Mouse (Mus musculus): Measurements from ENCODE around the gene Il16. TPM values are rescaled to one million over a fixed set of nuclear protein-coding genes. Genes with fewer than 3 reads are reported as not detected.
A peak's percentile ranks its signal among the peaks of the same experiment; 100 is the strongest.

Il16 gene
- polyA plus RNA-seq, 1 experiment from 2014 or later: 6.8 TPM

DNA sequence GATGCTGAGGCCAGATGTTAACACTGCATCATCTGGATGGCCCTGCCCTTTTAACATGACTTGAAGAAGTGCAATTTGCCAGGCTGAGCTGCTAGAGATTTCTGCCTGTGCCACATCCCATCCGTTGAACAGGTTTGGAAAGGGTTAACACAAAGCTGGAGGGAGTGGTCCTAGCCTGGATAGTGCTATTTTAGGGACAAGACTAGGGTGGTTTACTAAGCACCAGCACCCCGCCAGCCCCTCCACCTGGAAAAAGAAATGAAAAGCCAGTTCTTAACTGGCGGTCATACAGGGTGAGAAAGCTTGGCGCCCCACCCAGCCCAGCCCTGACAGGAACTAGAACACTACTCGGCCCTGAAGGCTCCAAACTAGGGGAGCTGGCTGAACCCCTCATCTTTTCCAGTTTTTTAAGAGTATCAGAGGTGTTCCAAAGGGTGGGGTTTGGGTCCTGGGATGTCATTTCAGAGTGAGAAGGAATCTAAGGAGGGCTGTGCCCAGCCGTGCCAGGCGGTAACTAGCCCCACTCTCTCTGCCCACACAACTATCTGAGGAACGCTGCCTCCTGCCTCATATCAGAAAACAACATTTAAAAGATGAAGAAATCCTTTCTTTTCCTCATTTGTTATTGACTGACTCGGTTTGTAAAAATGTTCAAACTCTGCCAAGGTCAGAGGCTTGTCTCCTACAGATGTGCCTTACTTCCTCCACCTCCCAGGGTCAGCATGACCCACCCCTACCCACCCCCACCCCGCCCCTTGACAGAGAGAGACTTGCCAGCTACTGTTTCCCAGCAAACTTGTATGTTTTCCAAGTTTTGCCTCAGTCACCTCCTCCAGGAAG, 6.7 kb downstream of the Il16 start:
- Histone ChIP-seq H3K4me1 (ENCODE audit: control insufficient read depth, insufficient read depth, low read length) (peaks cover 3% of the 10 kb centered on the region; the same call in 1 of the 2 replicates), H3K9ac (ENCODE audit: low read length) (no peak overlapping the region), H3K27me3 (ENCODE audit: control insufficient read depth, insufficient read depth, low read length) (no peaks in the 10 kb centered on the region; the same call in 1 of the 2 replicates), H3K4me3 (replicated peaks; ENCODE audit: low read length) (no peak overlapping the region), H3K36me3 (ENCODE audit: control insufficient read depth, insufficient read depth, low read length) (no peaks in the 10 kb centered on the region), H3K4me2 (ENCODE audit: low read depth, low read length) (no peak overlapping the region), H3K9me3 (replicated peaks; ENCODE audit: control insufficient read depth, low read length) (no peaks in the 10 kb centered on the region), H3K27ac (ENCODE audit: low read length) (no peak overlapping the region)
- peak; percentile 18; the same call in 1 of the 2 replicates for ATAC-seq (ENCODE audit: insufficient read depth, low FRiP score)
- 54% methylated on average over 10 of the region's 10 CpGs for WGBS

DNA sequence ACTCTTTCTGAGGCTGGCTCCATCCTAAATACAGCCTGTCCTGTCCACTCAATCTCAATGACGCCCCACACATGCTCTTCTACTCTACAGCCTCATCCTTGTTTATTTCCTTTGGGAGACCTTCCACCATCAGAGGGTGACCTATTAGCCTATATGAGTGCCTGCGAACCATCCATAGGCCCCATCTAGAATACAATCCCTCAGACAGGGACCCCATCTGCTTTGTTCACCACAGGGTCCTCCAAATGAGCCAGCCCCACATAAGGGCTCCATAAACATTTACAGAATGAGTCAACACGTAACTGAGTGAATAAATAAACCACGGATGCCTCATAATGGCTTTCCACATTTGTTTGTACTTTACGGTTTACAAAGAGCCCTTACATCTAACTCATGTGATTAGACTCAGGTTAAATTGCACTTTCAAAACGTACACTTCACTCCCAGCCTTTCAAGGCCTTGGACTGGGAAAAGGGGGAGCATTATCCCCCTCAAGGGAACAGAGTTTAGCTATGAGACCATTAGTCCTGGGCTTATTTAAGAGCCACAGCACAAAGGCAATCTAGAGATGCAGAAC, 7.5 kb downstream of the Il16 start:
- Histone ChIP-seq H3K9ac (ENCODE audit: low read length) (no peak overlapping the region), H3K36me3 (ENCODE audit: control insufficient read depth, insufficient read depth, low read length) (no peaks in the 10 kb centered on the region), H3K4me3 (replicated peaks; ENCODE audit: low read length) (no peak overlapping the region), H3K27me3 (ENCODE audit: control insufficient read depth, insufficient read depth, low read length) (no peaks in the 10 kb centered on the region; the same call in 1 of the 2 replicates), H3K4me1 (ENCODE audit: control insufficient read depth, insufficient read depth, low read length) (peaks cover 3% of the 10 kb centered on the region; the same call in 1 of the 2 replicates), H3K4me2 (ENCODE audit: low read depth, low read length) (no peak overlapping the region), H3K27ac (ENCODE audit: low read length) (no peak overlapping the region), H3K9me3 (replicated peaks; ENCODE audit: control insufficient read depth, low read length) (no peaks in the 10 kb centered on the region)
- no peak for ATAC-seq (ENCODE audit: insufficient read depth, low FRiP score)
- WGBS: 35% methylated on average over 6 of the region's 6 CpGs

DNA sequence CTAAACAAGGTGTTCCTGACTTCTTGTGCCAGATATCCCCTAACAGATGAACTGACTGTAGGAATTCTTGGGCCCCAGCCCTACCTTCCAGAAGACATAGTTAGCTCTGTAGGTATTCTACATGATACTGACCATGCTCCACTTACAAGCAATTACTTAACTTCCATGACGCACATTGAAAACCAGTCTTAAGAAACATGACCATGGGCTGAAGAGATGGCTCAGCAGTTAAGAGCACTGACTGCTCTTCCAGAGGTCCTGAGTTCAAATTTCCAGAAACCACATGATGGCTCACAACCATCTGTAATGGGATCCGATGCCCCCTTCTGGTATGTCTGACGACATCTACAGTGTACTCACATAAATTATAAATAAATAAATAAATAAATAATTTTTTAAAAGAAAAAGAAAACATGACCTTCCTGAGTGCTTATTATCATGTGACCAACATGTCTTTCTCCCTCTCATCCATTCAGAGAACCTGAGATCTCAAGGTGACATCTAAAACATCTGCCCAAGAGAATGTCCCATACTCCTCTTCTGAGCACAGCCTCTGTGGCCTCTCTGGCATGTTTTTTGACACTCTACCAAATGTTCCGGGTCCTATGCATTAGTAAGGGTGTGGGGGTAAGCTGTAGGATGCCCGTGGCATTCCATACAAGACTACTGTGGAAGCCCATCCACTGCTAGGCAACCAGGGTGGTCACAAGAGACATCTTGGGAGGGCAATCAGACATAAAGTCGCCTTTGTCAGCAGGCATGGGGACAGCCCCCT, 9.0 kb downstream of the Il16 start:
- H3K27ac ChIP-seq (ENCODE audit: low read length): no peak overlapping the region
- H3K9ac ChIP-seq (ENCODE audit: low read length): no peak overlapping the region
- peaks cover 3% of the 10 kb centered on the region; the same call in 1 of the 2 replicates for H3K4me1 ChIP-seq (ENCODE audit: control insufficient read depth, insufficient read depth, low read length)
- H3K36me3 ChIP-seq (ENCODE audit: control insufficient read depth, insufficient read depth, low read length): no peaks in the 10 kb centered on the region
- no peak for ATAC-seq (ENCODE audit: insufficient read depth, low FRiP score)
- no peak overlapping the region for H3K4me2 ChIP-seq (ENCODE audit: low read depth, low read length)
- H3K4me3 ChIP-seq (replicated peaks; ENCODE audit: low read length): no peak overlapping the region
- H3K9me3 ChIP-seq (replicated peaks; ENCODE audit: control insufficient read depth, low read length): no peaks in the 10 kb centered on the region
- WGBS: 79% methylated on average over 6 of the region's 6 CpGs
- H3K27me3 ChIP-seq (ENCODE audit: control insufficient read depth, insufficient read depth, low read length): no peaks in the 10 kb centered on the region; the same call in 1 of the 2 replicates

DNA sequence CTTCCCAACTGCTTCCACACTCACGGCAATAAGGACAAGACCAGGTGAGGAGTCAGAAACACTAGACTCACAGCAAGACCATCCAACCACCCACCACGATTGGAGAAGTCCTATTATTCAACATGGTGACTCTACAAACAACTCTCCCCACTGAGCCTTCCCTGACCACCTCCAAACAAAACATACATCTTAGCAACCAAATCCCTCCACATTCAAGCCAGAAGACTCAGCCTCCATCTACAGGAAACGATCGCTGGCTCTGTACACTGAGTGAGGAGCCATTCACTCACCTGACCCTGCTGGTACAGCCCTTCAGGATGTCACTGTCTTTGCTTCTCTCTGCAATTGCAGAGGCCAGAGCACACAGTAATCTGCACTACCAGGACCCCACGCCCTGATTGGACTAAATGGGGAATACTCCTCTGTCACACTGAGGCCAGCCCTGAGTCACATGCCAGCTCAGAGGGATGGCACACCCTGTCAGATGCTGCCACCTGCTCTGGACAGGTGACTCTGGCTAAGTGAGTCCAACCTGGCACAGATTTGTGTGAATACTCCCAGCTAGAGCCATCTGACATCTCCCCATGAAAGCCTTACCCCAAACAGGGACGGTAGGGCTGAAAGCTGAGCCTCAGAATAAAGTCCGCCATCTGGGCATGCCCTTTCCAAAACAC, 10.3 kb downstream of the Il16 start:
- Histone ChIP-seq H3K9me3 (replicated peaks; ENCODE audit: control insufficient read depth, low read length) (no peaks in the 10 kb centered on the region), H3K36me3 (ENCODE audit: control insufficient read depth, insufficient read depth, low read length) (no peaks in the 10 kb centered on the region), H3K4me2 (ENCODE audit: low read depth, low read length) (no peak overlapping the region), H3K9ac (ENCODE audit: low read length) (no peak overlapping the region), H3K4me1 (ENCODE audit: control insufficient read depth, insufficient read depth, low read length) (peaks cover 3% of the 10 kb centered on the region; the same call in 1 of the 2 replicates), H3K27me3 (ENCODE audit: control insufficient read depth, insufficient read depth, low read length) (no peaks in the 10 kb centered on the region; the same call in 1 of the 2 replicates), H3K27ac (ENCODE audit: low read length) (no peak overlapping the region), H3K4me3 (replicated peaks; ENCODE audit: low read length) (no peak overlapping the region)
- no peak for ATAC-seq (ENCODE audit: insufficient read depth, low FRiP score)
- WGBS: 80% methylated on average over 7 of the region's 7 CpGs

DNA sequence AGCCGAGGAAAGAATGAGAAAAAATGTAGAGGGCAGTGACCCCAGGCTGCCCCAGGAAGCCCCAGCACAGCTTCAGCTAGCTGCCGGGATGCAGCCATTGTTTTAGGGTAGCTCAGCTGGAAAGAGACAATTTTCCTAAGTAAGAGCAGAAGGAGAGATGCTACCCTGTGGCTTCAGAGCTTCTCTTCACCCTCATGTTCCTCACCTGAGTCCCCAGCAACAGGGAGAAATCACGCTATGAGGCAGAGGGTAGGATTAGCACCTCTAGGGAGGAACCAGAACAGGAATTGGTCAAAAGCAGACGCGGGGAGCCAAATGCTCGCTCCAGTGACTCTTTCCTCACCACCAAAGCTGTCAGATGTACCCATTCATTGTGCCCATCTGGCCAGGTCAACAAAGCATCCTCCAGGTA, 10.8 kb downstream of the Il16 start:
- WGBS: 69% methylated on average over 6 of the region's 6 CpGs
- Histone ChIP-seq H3K4me3 (replicated peaks; ENCODE audit: low read length) (no peak overlapping the region), H3K4me1 (ENCODE audit: control insufficient read depth, insufficient read depth, low read length) (peaks cover 3% of the 10 kb centered on the region; the same call in 1 of the 2 replicates), H3K9me3 (replicated peaks; ENCODE audit: control insufficient read depth, low read length) (no peaks in the 10 kb centered on the region), H3K9ac (ENCODE audit: low read length) (no peak overlapping the region), H3K27me3 (ENCODE audit: control insufficient read depth, insufficient read depth, low read length) (no peaks in the 10 kb centered on the region), H3K27ac (ENCODE audit: low read length) (no peak overlapping the region), H3K4me2 (ENCODE audit: low read depth, low read length) (no peak overlapping the region), H3K36me3 (ENCODE audit: control insufficient read depth, insufficient read depth, low read length) (no peaks in the 10 kb centered on the region)
- ATAC-seq (ENCODE audit: insufficient read depth, low FRiP score): no peak

DNA sequence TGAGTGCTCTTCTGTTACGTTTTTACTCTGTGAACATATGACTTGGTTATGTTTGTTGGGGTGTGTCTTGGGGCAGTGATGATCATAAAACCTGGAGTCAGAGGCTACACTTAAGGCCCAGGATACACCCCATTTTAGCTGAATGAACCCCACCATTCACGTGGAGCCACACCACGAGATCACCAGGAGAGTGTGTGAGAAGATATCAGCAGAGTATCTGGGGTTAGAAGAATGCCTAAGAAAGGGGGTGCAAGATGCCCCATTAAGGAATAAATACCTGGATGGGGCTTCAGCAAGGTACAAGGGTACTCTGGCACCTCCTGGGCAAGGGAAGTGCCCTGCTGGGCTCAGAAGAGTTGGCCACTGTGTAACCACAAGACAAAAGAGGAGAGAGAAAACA, 11.3 kb downstream of the Il16 start:
- Histone ChIP-seq H3K9ac (ENCODE audit: low read length) (no peak overlapping the region), H3K27ac (ENCODE audit: low read length) (no peak overlapping the region), H3K4me1 (ENCODE audit: control insufficient read depth, insufficient read depth, low read length) (peaks cover 3% of the 10 kb centered on the region; the same call in 1 of the 2 replicates), H3K4me3 (replicated peaks; ENCODE audit: low read length) (no peak overlapping the region), H3K27me3 (ENCODE audit: control insufficient read depth, insufficient read depth, low read length) (no peaks in the 10 kb centered on the region), H3K36me3 (ENCODE audit: control insufficient read depth, insufficient read depth, low read length) (no peaks in the 10 kb centered on the region), H3K4me2 (ENCODE audit: low read depth, low read length) (no peak overlapping the region), H3K9me3 (replicated peaks; ENCODE audit: control insufficient read depth, low read length) (no peaks in the 10 kb centered on the region)
- no peak for ATAC-seq (ENCODE audit: insufficient read depth, low FRiP score)
- WGBS: 90% methylated on average over 3 of the region's 3 CpGs

DNA sequence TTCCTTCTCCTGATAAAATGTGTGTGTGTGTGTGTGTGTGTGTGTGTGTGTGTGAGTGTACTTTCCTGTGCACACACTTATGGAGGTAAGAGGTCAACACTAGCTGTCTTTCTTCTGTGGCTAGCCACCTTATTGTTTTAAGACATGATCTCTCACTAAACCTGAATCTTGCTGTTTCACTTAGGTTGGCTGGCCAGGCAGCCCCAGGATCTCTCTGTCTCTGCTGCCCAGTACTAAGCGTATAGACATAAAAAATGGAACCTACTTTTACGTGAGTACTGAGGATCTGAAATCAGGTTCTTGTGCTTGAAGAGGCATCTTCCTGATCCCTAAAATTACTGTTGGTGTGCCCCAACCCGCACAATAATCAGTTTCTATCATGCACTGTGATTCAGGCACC, 12.7 kb downstream of the Il16 start:
- no peak overlapping the region for H3K4me2 ChIP-seq (ENCODE audit: low read depth, low read length)
- no peak overlapping the region for H3K27ac ChIP-seq (ENCODE audit: low read length)
- ATAC-seq (ENCODE audit: insufficient read depth, low FRiP score): no peak
- H3K4me3 ChIP-seq (replicated peaks; ENCODE audit: low read length): no peak overlapping the region
- H3K9ac ChIP-seq (ENCODE audit: low read length): no peak overlapping the region
- no peaks in the 10 kb centered on the region for H3K27me3 ChIP-seq (ENCODE audit: control insufficient read depth, insufficient read depth, low read length)
- H3K4me1 ChIP-seq (ENCODE audit: control insufficient read depth, insufficient read depth, low read length): peaks cover under 1% of the 10 kb centered on the region; the same call in 1 of the 2 replicates
- no peaks in the 10 kb centered on the region for H3K9me3 ChIP-seq (replicated peaks; ENCODE audit: control insufficient read depth, low read length)
- H3K36me3 ChIP-seq (ENCODE audit: control insufficient read depth, insufficient read depth, low read length): no peaks in the 10 kb centered on the region
- WGBS: 86% methylated on average over 3 of the region's 3 CpGs

DNA sequence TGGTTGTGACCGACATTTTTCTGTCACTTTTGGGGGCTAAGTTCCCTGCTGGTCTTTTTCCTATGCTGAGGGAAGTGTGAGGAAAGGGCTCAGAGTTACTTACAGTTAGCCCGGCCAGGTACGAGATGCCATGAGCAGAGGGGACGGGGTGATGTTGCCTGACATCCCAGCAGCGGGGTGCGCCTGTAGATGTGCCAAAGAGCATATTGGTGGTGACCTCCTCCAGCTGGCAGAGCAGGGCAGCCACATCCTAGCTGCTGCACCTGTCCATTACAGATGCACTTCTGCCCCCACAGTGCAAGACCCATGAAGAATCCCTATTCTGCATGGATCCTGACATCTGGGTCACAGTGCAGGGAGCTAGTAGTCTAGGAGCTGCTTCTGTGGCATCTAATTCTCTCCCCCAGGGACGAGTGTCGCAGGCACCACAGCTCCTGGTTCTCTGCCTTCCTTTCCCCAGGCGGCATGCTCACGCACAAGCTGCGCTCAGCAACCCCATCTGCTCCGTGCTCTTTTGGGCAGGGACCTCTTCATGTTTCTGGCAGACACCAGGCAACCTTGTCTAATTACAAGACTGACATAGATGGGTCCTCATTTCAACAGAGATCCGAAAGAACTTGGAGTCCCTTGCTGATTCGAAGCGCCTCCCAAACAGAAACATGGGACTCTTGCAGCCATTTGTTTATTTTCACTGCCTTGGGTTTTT, 13.4 kb downstream of the Il16 start:
- Histone ChIP-seq H3K9ac (ENCODE audit: low read length) (no peak overlapping the region), H3K27ac (ENCODE audit: low read length) (no peak overlapping the region), H3K9me3 (replicated peaks; ENCODE audit: control insufficient read depth, low read length) (no peaks in the 10 kb centered on the region), H3K36me3 (ENCODE audit: control insufficient read depth, insufficient read depth, low read length) (no peaks in the 10 kb centered on the region), H3K27me3 (ENCODE audit: control insufficient read depth, insufficient read depth, low read length) (no peaks in the 10 kb centered on the region), H3K4me1 (ENCODE audit: control insufficient read depth, insufficient read depth, low read length) (no peaks in the 10 kb centered on the region), H3K4me3 (replicated peaks; ENCODE audit: low read length) (no peak overlapping the region), H3K4me2 (ENCODE audit: low read depth, low read length) (no peak overlapping the region)
- no peak for ATAC-seq (ENCODE audit: insufficient read depth, low FRiP score)
- WGBS: 77% methylated on average over 15 of the region's 15 CpGs
